Mouse (Mus musculus): ENCODE measurements at regions not wholly inside any gene's neighbourhood (a gene's known extent, or its start where the extent isn't known, plus 50 kb on each side); places are given as distances from the start of the nearest gene placed in this dataset.
A peak's percentile ranks its signal among the peaks of the same experiment; 100 is the strongest.

- no peak for DNase-seq (ENCODE audit: low spot score)
Observed at GRCm38 (mm10) chr9:71420064-71420463, 65.7 kb downstream of the Polr2m start.

- DNase-seq (ENCODE audit: low spot score), result no peak
Observed at GRCm38 (mm10) chr9:71418531-71418930, 67.2 kb downstream of the Polr2m start.

GRCm38 (mm10) chr9:71417248-71417647 is 68.5 kb downstream of the Polr2m start:
- no peak for DNase-seq (ENCODE audit: low spot score)

DNA sequence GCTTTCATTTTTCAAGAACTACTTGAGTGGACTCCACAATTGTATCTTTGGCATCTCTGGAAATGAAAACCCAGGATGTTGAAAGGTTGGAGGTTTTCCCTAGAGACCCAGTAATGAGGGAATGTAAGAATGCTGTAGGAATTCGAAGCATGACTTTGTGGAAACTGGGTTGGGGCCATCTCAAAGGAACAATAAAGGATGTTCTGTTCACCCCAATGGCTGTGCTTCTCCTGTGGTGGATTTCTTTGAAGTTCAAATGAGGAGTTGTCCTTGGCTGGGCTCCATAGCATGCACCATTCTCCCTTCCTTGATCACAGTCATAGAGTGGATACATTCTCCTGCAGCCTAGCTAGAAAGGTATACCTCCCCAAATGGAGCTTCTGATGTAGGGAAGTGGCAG is 74.6 kb downstream of the Polr2m start:
- no peak for DNase-seq (ENCODE audit: low spot score)

DNA sequence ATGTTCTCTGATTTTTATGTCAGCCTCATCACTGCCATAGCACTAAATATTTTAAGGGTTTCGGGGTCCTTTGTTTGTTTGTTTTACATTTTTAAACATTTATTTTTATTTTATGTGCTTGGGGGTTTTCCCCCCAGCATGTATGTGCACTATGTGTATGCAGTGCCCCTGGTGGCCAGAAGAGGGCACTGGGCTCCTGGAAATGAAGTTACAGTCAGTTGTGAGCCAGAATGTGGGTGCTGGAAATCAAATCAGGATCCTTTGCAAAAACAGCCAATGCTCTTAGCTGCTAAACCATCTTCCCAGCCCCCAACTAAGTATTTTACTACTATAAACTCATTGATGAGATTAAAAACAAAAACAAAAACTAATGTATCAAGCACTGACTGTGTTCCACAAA is 75.8 kb downstream of the Polr2m start:
- DNase-seq (ENCODE audit: low spot score), result no peak

DNA sequence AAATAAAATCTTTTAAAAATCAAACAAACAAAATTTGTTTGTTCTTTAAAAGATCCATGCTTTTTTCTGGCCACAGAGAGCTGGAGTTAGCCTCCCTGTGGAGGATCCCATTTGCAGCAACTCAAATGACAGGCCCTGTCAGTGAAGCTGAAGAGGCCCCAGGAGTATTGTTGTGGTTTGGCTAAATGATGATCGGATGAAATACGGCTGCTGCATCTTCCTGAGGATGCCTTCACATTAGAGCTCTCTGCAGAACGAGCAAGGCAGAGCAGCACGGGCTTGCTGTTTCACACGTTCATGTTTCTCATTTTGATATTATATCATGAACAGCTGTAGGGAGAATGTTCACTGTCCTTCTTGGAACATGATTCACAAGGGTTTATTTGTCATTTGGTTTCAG is 76.8 kb downstream of the Polr2m start:
- DNase-seq (ENCODE audit: low spot score), result no peak

DNA sequence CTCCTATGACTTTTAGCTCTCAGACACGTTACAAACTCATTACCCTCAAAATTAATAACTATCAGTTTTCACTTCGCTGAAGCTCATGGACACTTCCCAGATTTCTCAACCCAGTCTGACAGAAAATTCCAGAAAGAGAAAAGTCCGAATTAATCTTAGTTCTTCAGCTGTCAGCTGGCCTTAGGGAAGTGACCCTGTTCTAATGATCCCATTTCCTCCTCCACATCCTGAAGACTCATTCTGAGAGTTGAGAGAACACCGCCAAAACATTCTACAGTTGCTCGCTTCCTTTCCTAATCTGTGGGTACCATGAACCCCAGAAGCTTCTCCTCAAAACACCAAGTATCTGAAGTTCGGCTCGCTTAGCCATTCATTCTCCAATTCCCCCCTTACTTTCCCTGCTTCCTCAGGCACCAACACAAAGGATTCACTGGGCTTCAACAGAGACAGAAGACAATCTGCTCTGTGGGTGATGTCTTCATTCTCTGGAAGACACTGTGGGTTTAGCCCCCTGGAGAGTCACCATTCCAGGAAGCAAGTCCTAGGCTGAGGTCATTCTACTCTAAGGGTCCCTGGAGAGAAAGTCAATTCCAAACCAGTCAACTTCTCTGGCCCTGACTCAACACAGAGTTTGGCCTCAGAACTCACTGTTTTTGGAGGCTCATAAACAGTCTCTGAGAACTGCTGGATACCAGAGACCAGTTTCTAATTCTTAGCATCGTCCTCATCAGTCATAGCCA is 81.2 kb downstream of the Polr2m start:
- no peak for DNase-seq (ENCODE audit: low spot score)

DNA sequence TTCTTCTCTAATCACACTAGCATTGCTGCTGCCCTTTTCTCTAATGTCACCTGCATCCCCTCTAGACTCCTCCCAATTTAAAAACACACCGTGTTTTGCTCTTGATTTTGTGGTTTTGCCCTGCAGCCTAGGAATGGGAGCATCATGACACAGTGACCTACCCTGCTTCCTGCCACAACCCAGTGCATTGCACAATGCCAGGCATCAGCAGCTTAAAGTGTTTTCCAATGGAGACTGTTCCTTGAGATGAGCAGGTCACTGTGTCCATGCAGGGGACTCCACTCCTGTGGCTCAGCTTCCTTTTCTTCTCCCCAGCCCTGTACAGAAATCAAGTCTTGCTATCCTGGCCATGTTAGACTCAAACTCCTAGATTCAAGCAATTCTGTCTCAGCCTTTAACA is 84.1 kb downstream of the Polr2m start:
- DNase-seq (ENCODE audit: low spot score), result no peak

DNA sequence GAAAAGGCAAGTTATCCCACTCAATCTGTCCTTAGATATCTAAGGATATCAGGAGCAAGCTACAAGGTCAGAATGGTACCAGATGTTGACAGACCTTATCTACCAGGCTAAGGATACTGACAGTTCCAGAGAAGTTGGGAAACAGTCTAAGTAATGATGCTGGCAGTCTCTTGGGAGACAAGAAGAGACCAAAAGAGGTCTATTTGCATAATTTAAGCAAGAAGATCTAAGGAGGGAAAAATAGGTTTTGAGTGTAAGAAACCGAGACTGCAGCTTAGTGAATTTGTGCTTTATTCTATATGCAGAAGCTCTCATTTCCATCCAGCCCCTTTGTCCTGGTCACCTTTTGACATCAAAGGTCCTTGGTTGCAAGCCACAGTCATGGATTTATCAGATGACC is 86.4 kb downstream of the Polr2m start:
- no peak for DNase-seq (ENCODE audit: low spot score)

- peak; percentile 24 for DNase-seq (ENCODE audit: low spot score)
Observed at GRCm38 (mm10) chr9:71396784-71397183, 89.0 kb downstream of the Polr2m start.

- peak; percentile 29 for DNase-seq (ENCODE audit: low spot score)
Observed at GRCm38 (mm10) chr9:71390221-71390620, 95.5 kb downstream of the Polr2m start.

DNA sequence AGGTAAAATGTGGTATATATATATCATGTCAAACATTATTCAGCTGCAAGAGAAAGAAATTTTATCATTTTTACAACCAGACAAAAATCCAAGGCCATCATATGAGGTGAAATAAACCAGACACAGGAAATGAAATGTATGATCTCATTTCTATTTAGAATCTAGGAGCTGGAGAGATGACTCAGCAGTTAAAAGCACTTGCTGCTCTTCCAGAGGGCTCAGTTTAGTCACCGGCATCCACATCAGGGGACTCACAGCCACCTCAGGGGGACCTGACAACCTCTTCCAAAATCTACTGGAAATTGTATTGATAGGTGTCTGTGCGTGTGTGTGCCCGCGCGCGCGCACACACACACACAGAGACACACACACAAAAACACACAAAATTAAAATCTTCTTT is 98.3 kb downstream of the Polr2m start:
- no peak for DNase-seq (ENCODE audit: low spot score)

- DNase-seq (ENCODE audit: low spot score), result no peak
Observed at GRCm38 (mm10) chr9:71383901-71384300, 101.8 kb downstream of the Polr2m start.

GRCm38 (mm10) chr9:71379731-71380250 is 105.9 kb downstream of the Polr2m start:
- no peak for DNase-seq (ENCODE audit: low spot score)

- no peak for DNase-seq (ENCODE audit: low spot score)
Observed at GRCm38 (mm10) chr9:71369760-71370159, 116.0 kb downstream of the Polr2m start.

- DNase-seq (ENCODE audit: low spot score), result no peak
Observed at GRCm38 (mm10) chr9:71369202-71369601, 116.5 kb downstream of the Polr2m start.

- DNase-seq (ENCODE audit: low spot score), result no peak
Observed at GRCm38 (mm10) chr9:71366573-71366972, 119.2 kb downstream of the Polr2m start.

DNA sequence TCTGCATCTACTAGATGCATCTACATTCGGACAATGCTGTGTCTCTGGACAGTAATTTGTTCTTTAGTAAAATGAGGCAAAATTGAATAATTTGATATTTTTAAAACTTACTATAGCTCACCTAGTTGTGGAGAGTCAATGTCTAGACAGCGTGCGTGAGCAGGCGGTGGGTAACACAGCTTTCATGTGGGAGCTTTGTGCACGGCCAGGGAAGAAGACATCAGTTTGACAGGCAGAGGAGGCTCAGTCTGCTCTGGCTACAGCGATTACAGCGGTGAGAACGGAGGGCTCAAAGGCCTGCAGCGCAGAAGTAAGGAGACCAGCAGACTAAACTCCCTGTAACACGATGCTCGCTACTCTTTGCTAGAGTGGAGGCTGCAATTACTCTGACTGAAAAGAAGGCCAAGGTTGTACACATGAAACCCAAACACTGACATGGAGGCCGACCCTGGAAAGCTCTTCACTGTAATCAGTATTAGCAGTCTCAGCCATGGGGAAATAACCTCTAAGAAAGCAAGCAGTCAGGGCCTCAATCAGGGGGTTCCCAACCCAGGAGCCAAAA is 120.5 kb downstream of the Polr2m start:
- DNase-seq (ENCODE audit: low spot score), result peak; percentile 58

- no peak for DNase-seq (ENCODE audit: low spot score)
Observed at GRCm38 (mm10) chr9:71364047-71364665, 121.6 kb downstream of the Polr2m start.

DNA sequence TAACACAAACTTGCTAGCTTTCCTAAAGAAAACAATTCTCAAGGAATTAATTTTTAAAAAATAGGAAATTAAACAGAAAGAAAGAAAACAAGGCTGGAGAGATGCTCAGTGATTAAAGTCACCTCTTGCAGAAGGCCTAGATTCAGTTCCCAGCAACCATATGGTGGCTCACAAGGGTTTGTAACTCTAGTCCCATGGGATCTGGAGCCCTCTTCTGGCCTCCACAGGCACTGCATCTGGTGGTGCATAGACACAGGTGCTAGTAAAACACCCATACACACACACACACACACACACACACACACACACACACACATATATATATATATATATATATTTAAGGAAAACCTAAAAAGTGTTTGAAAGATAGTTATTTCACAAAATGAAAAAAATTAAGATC is 123.3 kb downstream of the Polr2m start:
- no peak for DNase-seq (ENCODE audit: low spot score)

- DNase-seq (ENCODE audit: low spot score), result no peak
Observed at GRCm38 (mm10) chr9:71361961-71362360, 123.8 kb downstream of the Polr2m start.

- no peak for DNase-seq (ENCODE audit: low spot score)
Observed at GRCm38 (mm10) chr9:71361311-71361710, 124.4 kb downstream of the Polr2m start.

- no peak for DNase-seq (ENCODE audit: low spot score)
Observed at GRCm38 (mm10) chr9:71360676-71361075, 125.1 kb downstream of the Polr2m start.
